Mouse (Mus musculus) gastrocnemius, postnatal 4 days (tissue): Measurements from ENCODE around the gene Fry. TPM values are rescaled to one million over a fixed set of nuclear protein-coding genes. Genes with fewer than 3 reads are reported as not detected.

ENCODE experiments used
- DNase-seq, 2 experiments: peaks; one replicate each; pipeline ENCODE4 v3.0.0; 2021 to 2022; ENCODE audit warnings: low spot score in 2 of 2, mixed read lengths in 2 of 2
- total RNA-seq, 2 experiments: library from RNA; stranded (reverse); gene quantifications; 2 replicates each; pipeline ENCODE4 v1.2.3; 2021

Fry gene
- total RNA-seq, 2 experiments from 2014 or later: 77.8 to 83.3 TPM

DNA sequence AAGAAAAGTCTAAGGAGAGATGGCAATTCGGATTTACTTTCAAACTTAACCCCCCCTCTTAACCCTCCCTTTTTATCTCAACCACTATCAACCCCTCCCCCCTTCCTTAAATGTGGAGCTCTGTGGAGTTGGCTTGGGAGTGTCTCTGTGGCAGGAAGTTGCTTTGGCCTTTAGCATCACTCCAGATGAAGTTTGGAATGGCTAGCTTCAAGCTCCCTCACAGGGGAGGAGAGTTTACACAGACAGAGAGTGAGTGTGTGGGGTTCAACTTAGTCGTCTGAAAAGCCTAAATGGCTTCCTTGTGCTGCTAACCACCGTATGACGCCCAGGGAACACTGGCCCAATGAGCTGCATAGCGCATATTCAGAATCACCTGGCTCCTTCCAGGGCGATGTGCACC is 145.2 kb downstream of the Fry start:
- DNase-seq: no peak

DNA sequence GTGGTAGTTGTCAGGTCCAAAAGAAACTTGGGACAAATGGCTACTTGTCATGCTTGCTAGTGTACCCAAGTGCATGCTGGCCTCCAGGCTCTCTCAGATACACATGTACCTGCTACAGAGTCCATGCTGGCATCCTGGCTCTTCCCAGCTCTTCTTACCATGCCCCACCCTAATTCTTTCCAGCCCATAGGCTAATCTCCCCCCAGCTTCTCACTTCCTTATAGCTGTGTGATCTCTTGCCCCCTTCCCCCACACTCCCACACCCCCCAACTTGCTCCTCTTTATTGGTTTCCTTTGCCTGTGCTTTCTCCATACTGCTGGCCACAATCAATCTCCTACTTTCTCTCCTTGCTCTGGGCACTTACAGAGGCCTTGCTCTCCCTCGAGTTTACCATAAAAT is 146.6 kb downstream of the Fry start:
- DNase-seq: no peak

DNA sequence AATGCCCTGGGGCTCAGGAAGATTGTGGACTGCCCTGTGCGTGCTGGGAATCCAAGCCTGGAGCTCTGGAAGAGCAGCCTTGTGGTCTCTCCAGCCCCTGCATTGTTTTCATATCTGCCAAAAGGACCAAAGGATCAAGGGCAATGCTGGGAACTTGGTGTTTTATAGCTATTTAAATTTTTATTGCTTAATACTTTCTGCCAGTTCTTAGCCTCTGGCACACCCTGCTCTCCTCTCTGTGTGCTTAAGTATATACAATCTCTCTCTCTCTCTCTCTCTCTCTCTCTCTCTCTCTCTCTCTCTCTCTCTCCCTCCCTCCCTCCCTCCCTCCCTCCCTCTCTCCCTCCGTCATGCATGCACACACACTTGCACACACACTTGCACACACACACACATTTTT is 147.5 kb downstream of the Fry start:
- no peak for DNase-seq

DNA sequence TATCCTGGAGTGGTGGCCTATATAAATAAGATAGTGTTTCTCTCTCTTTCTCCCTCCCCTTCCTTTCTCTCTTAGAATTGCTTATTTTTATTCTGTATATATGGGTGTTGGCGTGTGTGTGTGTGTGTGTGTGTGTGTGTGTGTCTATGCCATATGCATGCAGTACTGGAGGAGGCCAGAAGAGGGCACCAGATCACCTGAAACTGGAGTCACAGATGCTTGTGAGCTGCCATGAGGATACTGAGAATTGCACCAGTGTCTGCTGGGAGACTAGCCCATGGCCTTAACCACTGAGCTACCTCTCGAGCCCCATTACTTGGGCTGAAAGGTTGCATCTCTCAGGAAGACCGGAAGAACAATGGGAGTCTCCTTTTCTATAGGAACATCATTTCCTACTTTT is 149.8 kb downstream of the Fry start:
- DNase-seq: no peak

DNA sequence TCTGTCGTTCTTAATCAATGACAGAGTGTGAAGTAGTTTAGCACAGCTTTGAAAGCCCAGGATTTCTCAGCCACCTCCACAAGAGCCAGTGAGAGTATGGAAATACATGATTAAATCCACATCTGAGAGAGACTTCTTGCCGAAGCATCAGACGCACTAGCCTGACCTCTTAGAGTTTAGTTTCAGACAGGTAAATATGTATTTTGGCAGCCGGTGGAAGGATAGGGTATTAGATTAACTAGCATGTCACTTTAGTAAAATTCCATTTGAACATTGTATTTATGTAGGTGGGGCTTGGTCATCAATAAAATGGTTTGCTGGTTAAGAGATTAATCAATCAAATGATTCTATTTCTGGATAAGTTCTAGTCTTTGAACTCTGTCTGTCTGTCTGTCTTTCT is 152.0 kb downstream of the Fry start:
- no peak for DNase-seq

DNA sequence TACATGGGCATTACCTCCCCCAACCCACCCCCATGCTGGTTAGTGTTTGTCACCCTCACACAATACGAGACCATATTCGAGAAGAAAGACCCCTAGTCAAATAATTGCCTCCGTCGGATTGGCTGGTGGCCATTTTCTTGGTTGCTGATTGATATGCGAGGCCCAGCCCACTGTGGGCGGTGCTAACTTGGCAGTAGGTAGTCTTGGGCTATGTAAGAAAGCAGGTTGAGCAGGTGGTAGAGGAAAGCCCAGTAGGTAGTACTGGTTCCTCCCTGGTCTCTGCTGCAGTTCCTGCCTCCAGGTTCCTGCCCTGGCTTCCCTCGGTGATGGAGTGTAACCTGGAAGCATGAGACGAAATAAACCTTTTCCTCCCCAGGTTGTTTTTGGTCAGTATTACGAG is 153.7 kb downstream of the Fry start:
- DNase-seq: no peak

DNA sequence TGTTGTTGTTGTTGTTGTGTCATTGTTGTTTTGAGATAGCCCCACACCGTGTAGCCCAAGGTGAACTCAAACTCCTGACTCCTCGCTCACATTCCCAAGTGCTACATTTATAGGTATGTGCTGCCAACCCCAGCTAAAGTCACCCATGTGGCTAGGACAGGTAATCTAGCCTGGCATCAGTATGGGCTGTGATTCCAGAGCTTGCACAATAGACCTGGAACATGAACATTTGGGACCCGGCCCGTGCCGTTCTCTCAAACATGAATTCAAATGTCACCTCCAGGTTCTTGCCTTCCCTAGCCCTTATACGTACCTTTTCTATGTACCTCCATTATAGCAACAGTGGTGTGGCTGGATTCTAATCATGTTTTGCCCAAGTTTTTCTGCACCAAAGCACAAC is 156.9 kb downstream of the Fry start:
- no peak for DNase-seq

DNA sequence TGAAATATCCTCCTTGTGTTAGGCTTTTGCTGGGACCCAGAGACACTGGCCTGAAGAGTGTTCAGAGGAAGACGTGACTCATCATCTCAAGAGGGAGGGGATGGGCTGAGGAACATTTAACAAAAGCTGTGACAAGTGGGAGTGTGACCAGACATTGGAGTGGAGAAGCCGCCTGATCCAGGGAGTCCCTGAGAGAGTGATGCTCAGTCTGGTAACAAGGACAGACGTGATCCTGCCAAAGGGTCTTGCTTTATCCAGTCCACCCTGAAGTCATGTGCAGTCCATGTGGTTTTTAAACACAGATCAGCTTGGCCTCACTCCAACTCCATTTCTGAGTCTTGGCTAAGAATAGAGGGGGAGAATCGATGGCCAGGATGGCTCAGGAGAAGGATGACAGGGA is 158.2 kb downstream of the Fry start:
- DNase-seq: no peak

DNA sequence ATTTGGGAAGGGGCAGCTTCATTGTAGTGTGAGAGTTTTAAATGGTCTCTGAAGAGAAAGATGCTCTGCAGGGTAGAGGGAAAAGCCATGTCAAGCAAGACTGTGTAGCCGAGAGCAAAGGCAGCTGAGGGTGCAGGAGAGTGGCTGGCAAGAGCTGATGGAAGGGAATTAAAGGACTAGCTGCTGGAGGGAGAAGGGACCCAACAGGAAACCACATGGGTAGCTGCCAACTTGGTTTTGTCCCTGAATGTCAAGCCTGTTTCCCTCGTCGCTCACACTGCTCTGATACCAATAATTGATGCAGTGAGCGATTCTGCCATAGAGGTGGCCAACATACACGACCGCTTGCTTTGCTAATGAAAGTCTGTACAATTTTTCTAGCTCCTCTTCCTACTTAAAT is 160.9 kb downstream of the Fry start:
- DNase-seq: no peak

DNA sequence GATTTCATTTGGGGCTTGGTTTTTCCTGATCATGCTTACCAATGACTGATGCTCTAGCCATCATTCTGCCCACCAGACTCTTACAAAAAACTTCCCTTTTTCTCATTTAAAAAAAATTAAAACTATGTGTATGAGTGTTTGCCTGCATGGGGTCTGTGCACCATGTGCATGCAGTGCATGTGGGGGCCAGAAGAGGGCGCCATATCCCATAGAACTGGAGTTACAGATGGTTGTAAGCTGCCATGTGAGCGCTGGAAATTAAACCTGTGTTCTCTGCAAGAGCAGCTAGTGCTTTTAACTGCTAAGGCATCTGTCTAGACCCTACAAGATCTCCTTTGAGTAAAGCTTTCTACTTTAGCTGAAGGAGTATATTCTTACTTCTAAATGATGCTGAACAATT is 162.6 kb downstream of the Fry start:
- no peak for DNase-seq

DNA sequence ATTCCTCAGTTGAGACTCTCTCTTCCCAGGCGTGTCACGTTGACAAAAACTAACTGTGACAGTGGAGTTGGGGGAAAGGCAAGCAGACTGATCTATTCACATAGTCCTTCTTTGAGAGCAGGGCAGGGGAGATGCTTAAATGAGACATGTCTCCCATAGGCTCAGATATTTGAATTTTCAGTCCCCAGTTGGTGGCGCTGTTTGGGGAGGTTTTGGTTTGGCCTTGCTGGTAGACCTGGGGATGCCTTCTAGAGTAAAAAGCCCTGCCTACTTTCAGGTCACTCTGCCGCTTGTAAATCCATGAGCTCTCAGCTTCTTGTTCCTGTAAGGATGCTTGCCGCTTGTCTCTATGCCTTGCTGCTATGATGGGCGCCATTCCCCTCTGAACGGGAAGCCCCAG is 163.6 kb downstream of the Fry start:
- DNase-seq: no peak

DNA sequence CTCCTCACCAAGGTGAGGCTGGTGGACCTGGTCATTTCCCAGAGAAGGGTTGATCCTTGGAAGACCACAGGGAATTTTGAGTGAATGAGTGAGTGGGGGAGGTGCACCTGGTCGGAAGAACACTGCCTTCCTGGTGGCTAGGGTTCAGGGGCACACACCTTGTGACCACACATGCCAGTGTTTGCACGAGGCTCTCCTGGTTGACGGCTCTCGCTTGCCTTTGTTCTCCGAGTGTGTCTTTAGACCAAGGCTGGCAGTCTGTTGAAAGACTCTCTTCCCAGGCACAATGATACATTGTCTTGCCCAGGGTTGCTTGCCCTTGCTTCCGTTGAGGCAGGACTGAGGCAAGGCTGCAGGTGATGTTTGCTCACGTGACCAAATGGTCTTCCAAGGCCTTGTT is 169.5 kb downstream of the Fry start:
- DNase-seq: no peak

DNA sequence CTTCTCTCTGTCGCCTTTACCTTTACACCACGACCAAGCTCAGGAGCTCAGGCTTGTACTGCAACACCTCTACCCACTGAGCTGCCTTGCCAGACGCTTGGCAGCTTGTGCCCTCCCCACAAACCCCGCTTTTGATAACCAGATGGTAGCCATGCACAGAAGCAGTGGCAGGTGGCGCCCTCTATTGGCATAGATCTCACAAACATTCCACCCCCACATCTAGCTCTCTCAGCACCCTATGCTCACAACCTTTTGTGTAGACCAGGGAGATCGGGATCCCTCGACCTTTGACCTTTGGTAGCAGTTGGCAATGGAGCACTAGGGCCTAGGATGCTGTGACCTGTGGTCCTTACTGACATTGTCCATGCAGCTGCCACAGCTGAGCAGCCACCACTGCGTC is 171.2 kb downstream of the Fry start:
- peak in 1 of 2 experiments; percentile 22 for DNase-seq

DNA sequence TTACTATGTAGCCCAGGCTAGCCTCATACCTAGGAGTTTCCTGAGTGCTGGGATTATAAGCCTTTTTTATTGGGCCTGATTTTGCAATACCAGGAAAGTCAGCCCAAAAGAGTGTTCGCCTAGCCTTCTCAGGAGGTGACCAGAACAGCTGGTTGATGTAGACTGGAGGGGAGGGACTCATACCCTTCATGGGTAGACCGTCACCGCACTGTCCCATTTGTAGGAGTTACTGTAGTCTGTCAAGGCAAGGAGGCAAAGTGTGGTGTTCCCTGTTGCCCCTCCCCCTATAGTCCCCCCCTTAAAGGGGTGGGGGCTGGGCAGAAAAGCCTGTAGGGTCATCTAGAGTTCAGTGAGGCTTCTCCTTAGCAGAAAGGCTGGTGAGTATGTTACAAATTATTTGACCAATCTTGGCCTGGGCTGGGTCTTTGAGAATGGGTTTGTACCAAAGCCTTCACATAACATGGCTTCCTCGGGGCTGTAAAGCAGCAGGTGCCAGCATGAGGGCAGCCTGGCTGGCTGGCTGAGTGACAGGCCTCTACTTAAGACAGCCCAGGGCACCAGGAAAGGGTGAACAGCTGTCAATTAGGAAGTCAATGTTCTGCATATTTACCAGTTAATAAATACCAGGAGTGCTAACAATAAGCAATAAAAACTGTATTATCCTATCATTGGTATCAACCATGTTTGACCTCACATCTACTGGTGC is 172.2 kb downstream of the Fry start:
- no peak for DNase-seq

DNA sequence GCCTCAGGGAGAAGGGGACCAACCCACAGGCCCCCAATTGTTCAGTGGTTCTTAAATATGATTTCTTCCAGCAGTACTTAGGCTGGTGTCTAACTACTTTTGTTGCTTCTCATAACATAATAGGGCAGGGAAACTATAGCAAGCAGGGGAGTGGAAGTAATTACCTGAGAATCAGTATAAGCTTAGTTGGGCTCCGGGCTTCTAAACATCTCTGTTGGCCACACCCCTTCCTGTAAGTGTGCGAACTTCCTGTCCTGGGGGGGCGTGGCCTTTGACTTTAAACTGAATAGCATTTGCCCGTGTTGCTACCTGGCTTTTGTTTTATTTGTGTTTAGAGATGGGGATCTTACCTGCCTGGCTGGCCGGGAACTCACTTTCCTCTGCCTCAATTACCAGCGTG is 172.8 kb downstream of the Fry start:
- DNase-seq: no peak

DNA sequence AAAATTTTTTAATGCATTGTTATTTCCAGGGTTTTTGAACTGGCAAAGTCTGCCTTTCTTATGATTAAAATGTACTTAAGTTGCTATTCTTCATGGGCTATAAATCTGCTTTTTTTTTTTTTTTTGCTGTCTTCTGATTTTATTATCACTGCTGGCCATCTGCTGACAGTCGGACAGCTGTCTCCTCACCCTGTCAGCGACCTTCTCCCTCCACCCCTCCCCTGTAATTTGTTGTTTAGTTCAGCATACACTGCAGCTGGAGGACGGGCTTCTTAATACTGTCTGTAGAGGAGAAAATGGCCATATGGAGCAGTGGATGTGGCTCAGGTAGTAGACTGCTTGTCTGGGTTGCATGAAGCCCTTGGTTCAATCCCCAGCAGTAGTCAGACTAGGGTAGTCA is 173.7 kb downstream of the Fry start:
- no peak for DNase-seq

DNA sequence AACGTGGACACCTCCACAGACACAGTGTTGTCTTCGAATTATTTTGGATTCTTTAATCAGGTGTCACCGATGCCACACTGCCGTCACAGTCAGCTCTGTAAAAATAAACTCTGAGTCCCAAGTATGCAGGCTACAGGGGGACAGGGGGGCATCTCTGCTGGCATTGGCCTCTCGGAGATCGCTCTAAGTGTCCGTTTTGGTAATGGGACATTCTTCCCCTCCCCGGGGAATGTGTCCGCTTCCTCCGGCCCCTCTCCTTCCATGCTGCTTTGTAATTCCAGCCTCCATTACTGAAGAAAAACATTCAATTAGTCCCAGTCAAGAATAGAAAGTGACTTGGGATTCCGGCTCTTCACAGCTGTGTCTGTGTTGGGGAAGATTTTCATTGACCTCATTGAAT is 175.9 kb downstream of the Fry start:
- DNase-seq: no peak

DNA sequence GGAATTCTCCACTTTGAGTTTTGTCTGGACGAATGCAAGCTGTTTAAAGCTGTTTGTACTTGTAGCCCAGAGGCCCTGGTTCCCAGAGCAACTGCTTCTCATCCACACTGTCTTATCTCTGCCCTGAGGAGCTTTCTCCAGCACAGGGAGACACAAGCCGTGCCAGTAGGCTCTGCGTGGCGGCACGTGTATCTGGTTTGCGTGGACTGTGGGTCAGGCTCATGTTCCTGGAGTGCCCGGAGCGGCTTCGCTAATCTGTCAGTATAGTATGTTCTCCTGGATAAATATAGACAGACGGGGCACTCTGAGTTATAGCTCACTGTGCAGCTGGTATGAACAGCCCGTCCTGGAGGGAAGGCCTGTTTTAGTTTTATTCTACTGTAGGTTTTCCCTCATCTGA is 176.7 kb downstream of the Fry start:
- no peak for DNase-seq

DNA sequence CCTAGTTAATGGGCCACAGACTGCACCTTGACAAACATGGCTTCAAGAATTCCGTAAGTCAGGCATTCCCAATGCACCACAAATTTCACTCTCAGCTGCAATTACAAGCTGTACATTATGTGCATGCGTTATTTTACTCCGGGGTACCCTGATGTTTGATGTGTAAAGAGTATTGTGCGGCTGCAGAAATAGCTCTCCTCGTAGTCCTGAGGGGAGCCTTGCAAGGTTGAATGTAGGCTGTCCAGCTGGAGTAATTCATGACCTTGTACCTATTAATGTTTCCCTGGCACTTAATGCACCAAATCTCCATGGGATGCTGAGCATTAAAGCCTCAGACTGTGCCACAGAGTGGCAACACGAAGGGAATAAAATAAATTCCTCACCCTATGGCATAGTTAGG is 180.5 kb downstream of the Fry start:
- no peak for DNase-seq

DNA sequence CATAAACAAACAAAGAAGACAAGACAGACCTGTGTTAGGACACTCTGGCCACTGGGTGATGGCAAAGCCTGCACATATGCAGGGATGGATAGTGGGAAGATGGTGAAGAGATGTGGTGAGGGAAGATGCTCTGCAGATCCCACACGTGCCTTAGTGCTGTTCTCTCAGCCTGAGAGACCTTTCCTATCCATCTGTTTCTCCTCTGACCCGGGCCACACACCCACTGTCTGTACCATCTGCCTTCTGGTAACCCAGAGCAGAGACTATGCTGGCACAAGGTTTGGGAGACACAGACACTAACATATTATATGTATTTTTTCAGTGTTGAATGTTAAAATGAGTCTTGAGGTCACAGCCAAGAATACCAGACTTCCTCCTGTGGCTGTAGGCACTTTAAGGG is 183.7 kb downstream of the Fry start:
- DNase-seq: no peak

DNA sequence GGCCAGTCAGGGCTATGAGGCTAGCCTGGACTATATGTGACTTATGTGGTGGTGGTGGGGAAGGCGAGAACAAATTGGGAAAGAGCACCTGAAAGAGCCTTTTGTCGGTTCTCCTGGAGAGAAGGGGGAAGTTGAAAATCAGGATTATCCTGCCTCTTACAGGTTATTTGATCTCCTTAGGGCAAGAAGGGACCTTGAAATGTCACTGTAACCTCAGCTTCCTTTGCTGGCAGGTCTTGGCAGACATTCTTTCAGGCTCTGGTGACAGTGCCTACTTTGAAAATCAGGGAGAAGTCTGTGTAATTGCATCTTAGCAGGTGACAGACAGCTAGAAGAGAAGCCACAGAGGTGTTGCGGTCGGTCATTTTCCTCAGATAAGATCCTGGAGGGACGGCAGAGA is 184.6 kb downstream of the Fry start:
- DNase-seq: no peak

DNA sequence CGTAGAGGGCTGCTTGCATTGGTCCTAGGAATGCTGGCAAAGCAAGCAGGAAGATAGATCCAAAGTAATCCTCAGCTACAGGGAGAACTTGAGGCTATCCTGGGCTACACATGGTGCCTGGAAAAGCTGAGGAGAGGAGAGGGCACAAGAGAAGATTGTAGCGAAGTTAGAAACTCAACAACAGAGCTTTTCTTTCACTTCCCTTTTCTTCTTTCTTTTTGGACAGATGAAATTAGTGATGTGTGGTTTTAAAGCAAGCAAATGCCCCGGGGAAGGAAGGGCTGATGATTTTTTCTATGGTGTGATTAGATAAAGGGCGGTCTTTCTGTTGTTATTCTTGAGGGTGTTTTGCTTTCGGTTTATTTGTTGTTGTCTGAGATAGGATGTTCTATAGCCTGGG is 188.1 kb downstream of the Fry start:
- DNase-seq: no peak

DNA sequence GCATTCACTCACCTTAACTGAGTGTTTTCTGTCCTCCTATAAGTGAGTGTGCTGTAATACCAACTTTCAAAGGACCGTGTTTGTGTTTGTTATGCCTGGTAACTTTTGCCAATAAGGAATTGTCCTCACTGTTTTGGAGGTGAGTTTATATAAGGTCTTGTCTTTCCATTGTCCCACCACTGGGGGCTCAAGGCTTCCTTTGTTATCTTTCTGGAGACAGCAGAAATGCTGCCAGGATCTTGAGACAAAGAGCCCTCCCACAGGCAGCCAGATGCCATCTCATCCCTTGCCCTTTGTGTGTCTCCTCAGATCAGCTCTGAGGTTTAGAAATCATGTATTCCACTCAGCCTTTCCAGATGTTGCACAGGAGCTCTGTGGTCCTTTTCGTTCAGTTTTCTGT is 194.8 kb downstream of the Fry start:
- no peak for DNase-seq

DNA sequence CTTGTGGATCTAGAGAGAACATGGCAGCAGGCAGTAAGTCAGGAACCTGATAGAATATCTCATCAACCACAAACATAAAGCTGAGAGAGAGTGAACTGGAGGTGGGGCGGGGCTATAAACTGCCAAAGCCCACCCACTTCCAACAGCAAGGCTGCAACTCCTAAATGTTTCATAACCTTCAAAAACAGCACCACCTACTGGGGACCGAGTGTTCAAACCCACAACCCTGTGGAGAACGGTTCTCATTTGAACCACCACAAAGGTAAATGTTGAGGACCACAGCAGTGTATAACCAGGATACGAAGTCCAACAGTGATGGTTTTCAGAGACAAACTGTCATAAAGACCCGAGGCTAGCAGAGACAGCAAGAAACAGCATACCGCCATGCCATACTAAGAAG is 196.1 kb downstream of the Fry start:
- no peak for DNase-seq
